Mouse (Mus musculus) CH12.LX (cell line): Measurements from ENCODE around the gene Cldn18. TPM values are rescaled to one million over a fixed set of nuclear protein-coding genes. Genes with fewer than 3 reads are reported as not detected.

Experiments used
- DNase-seq: peaks from one replicate; pipeline ENCODE4 v3.0.0-alpha.2; 2013; ENCODE audit errors: extremely low read depth
- H3K27ac ChIP-seq: 2 replicates; pipeline ENCODE4 v1.5.1; 2012; ENCODE audit warnings: low read depth, mild to moderate bottlenecking, control low read depth, moderate library complexity; ENCODE audit not compliant: insufficient read depth
- H3K27me3 ChIP-seq: replicated peaks from 2 replicates; pipeline ENCODE3; 2012; ENCODE audit warnings: inconsistent platforms
- H3K36me3 ChIP-seq, 2 experiments: replicated peaks in 1 of 2; 2 replicates each; pipeline versions ENCODE3 to v1.6.1; 2012; ENCODE audit warnings: inconsistent platforms in 1 of 2, low read length in 1 of 2, mild to moderate bottlenecking in 1 of 2, mixed read lengths in 1 of 2, moderate library complexity in 1 of 2; ENCODE audit not compliant: control insufficient read depth in 1 of 2, insufficient read depth in 1 of 2
- H3K4me1 ChIP-seq, 2 experiments: 2 replicates each; pipeline ENCODE4 v1.6.1; 2012; ENCODE audit warnings: inconsistent platforms in 1 of 2, moderate library complexity in 1 of 2; ENCODE audit not compliant: insufficient read depth in 2 of 2, control insufficient read depth in 1 of 2
- H3K4me2 ChIP-seq: 2 replicates; pipeline ENCODE4 v1.6.1; 2012; ENCODE audit warnings: low read depth, mild to moderate bottlenecking, control low read depth; ENCODE audit not compliant: poor library complexity, insufficient read depth, severe bottlenecking
- H3K4me3 ChIP-seq, 3 experiments: fragments of 150-350 bp in 1 of 3; sonication (generic) in 1 of 3; replicated peaks in 1 of 3; 2 replicates each; pipeline versions ENCODE3 to v1.5.1; 2011 to 2012; ENCODE audit warnings: low read depth in 2 of 3, low read length in 2 of 3, mild to moderate bottlenecking in 2 of 3, moderate library complexity in 2 of 3, control low read depth in 1 of 3, improper control_type of control experiment in 1 of 3, inconsistent platforms in 1 of 3, mixed read lengths in 1 of 3; ENCODE audit not compliant: poor library complexity in 1 of 3
- H3K79me2 ChIP-seq: replicated peaks from 2 replicates; pipeline ENCODE4 v1.6.1; 2012; ENCODE audit warnings: mild to moderate bottlenecking, moderate library complexity; ENCODE audit not compliant: control insufficient read depth, poor library complexity, insufficient read depth, severe bottlenecking; ENCODE audit errors: extremely low read depth
- H3K9ac ChIP-seq: 2 replicates; pipeline ENCODE4 v1.6.1; 2012; ENCODE audit warnings: low read depth, mild to moderate bottlenecking, control low read depth, moderate library complexity; ENCODE audit not compliant: insufficient read depth
- H3K9me3 ChIP-seq: replicated peaks from 2 replicates; pipeline ENCODE3; 2012; ENCODE audit warnings: low read length, inconsistent platforms, mixed read lengths
- CHD1 ChIP-seq: IDR thresholded peaks from 2 replicates; pipeline ENCODE4 v1.6.1; 2012; ENCODE audit warnings: low read depth, low read length, improper control_type of control experiment, inconsistent platforms
- CTCF ChIP-seq, 2 experiments: IDR thresholded peaks in 1 of 2; conservative IDR thresholded peaks in 1 of 2; 2 replicates each; pipeline ENCODE4 v1.5.1; 2011 to 2012; ENCODE audit warnings: low read depth in 2 of 2, low read length in 2 of 2, improper control_type of control experiment in 1 of 2, inconsistent platforms in 1 of 2, mild to moderate bottlenecking in 1 of 2, moderate library complexity in 1 of 2
- ELF1 ChIP-seq: IDR thresholded peaks from 2 replicates; pipeline ENCODE4 v1.6.1; 2014; ENCODE audit warnings: low read depth, mild to moderate bottlenecking, inconsistent platforms, low read length, improper control_type of control experiment
- HCFC1 ChIP-seq: IDR thresholded peaks from 2 replicates; pipeline ENCODE4 v1.6.1; 2012; ENCODE audit warnings: low read depth, mild to moderate bottlenecking, inconsistent platforms, low read length, improper control_type of control experiment
- IRF4 ChIP-seq: IDR thresholded peaks from 2 replicates; pipeline ENCODE4 v1.6.1; 2014; ENCODE audit warnings: low read depth, mild to moderate bottlenecking, inconsistent platforms, low read length, improper control_type of control experiment
- JUND ChIP-seq: conservative IDR thresholded peaks from 2 replicates; pipeline ENCODE4 v1.6.1; 2011; ENCODE audit warnings: low read depth, low read length, improper control_type of control experiment
- MAX ChIP-seq: IDR thresholded peaks from 2 replicates; pipeline ENCODE4 v1.6.1; 2011; ENCODE audit warnings: low read length, improper control_type of control experiment
- NRF1 ChIP-seq: IDR thresholded peaks from 2 replicates; pipeline ENCODE4 v1.6.1; 2014; ENCODE audit warnings: low read depth, mild to moderate bottlenecking, inconsistent platforms, low read length, improper control_type of control experiment, moderate library complexity
- RAD21 ChIP-seq: IDR thresholded peaks from 2 replicates; pipeline ENCODE4 v1.6.1; 2011; ENCODE audit warnings: low read depth, mild to moderate bottlenecking, low read length, improper control_type of control experiment, moderate library complexity
- RCOR1 ChIP-seq: conservative IDR thresholded peaks from 2 replicates; pipeline ENCODE4 v1.6.1; 2012; ENCODE audit warnings: low read depth, mild to moderate bottlenecking, inconsistent platforms, low read length, improper control_type of control experiment
- TCF12 ChIP-seq: IDR thresholded peaks from 2 replicates; pipeline ENCODE4 v1.6.1; 2014; ENCODE audit warnings: low read depth, mild to moderate bottlenecking, inconsistent platforms, low read length, improper control_type of control experiment
- dilution Hi-C: fragments of 300-500 bp; cut with MboI; formaldehyde crosslinking; loops from 2 replicates; pipeline ENCODE4 v1.14.3; 2020; ENCODE audit warnings: low sequenced_read_pairs; ENCODE audit not compliant: extremely low pct_unique_long_range_greater_than_20kb, extremely low pct_ligation_motif_present
- in situ Hi-C: fragments of 300-500 bp; cut with MboI; formaldehyde crosslinking; loops from 3 replicates; pipeline ENCODE4 v1.14.3; 2019; ENCODE audit warnings: low sequenced_read_pairs, low pct_ligation_motif_present, low pct_unique_long_range_greater_than_20kb, mixed read lengths
- polyA plus RNA-seq: library from polyadenylated mRNA; unstranded; fragments of >175 nt; gene quantifications from 2 replicates; pipeline ENCODE4 v1.2.1, GENCODE M21; 2012; ENCODE audit warnings: low read depth; ENCODE audit not compliant: insufficient read length
- total RNA-seq, 2 experiments: library from RNA; depleted of rRNA; stranded (reverse); fragments of 300-350 nt in 1 of 2; fragments of >200 nt in 1 of 2; gene quantifications; 2 replicates each; pipeline ENCODE4 v1.2.3; 2012 to 2014

Cldn18 gene
- total and polyA plus RNA-seq, 3 experiments = not detected

GRCm38 (mm10) chr9:99744548-99744947 is 27.5 kb upstream of the Cldn18 start:
- H3K27me3 ChIP-seq = no peaks in the 10 kb centered on the region
- no peak overlapping the region for H3K27ac ChIP-seq
- no peak overlapping the region for H3K4me3 ChIP-seq
- H3K9ac ChIP-seq = no peak overlapping the region
- peaks cover 13% of the 10 kb centered on the region for H3K9me3 ChIP-seq
- TF ChIP-seq RAD21 = no peak
- dilution Hi-C loops = no loop called here
- DNase-seq = no peak
- H3K4me1 ChIP-seq = no peaks in the 10 kb centered on the region
- no peaks in the 10 kb centered on the region for H3K36me3 ChIP-seq
- no peaks in the 10 kb centered on the region for H3K79me2 ChIP-seq
- in situ Hi-C loops = no loop called here
- H3K4me2 ChIP-seq = no peak overlapping the region

- peaks cover under 1% of the 10 kb centered on the region for H3K9me3 ChIP-seq
- H3K4me3 ChIP-seq = no peak overlapping the region
- no peak overlapping the region for H3K27ac ChIP-seq
- H3K36me3 ChIP-seq = no peaks in the 10 kb centered on the region
- TF ChIP-seq JUND = no peak
- peak; percentile 25 for TF ChIP-seq RAD21
- peak in 1 of 2 experiments; percentile 50; a peak in 2 of 4 replicates for TF ChIP-seq CTCF (conservative IDR thresholded peaks at IDR 0.05 in 1 of 2, IDR thresholded peaks at IDR 0.05 in 1 of 2; ENCODE audit: low read depth in 2 of 2, low read length in 2 of 2)
- no peak for TF ChIP-seq MAX
- in situ Hi-C loops = no loop called here
- peaks cover 4% of the 10 kb centered on the region for H3K27me3 ChIP-seq
- H3K79me2 ChIP-seq = no peaks in the 10 kb centered on the region
- no peak overlapping the region for H3K4me2 ChIP-seq
- no peak overlapping the region for H3K9ac ChIP-seq
- H3K4me1 ChIP-seq = no peaks in the 10 kb centered on the region
- dilution Hi-C loops = no loop called here
- peak; percentile 16 for DNase-seq
Measured at GRCm38 (mm10) chr9:99729943-99730646, 13.0 kb upstream of the Cldn18 start.

- in situ Hi-C loops = no loop called here
- Histone ChIP-seq H3K79me2 (no peaks in the 10 kb centered on the region), H3K4me1 (no peaks in the 10 kb centered on the region), H3K9me3 (no peaks in the 10 kb centered on the region), H3K36me3 (no peaks in the 10 kb centered on the region), H3K4me2 (no peak overlapping the region), H3K27me3 (peaks cover 4% of the 10 kb centered on the region), H3K4me3 (no peak overlapping the region), H3K27ac (no peak overlapping the region), H3K9ac (no peak overlapping the region)
- DNase-seq = no peak
- dilution Hi-C loops = no loop called here
- TF ChIP-seq RCOR1 (no peak), MAX (no peak), CTCF (conservative IDR thresholded peaks at IDR 0.05 in 1 of 2, IDR thresholded peaks at IDR 0.05 in 1 of 2; ENCODE audit: low read depth in 2 of 2, low read length in 2 of 2) (no peak)
Measured at GRCm38 (mm10) chr9:99727819-99728218, 10.8 kb upstream of the Cldn18 start.

- no peaks in the 10 kb centered on the region for H3K79me2 ChIP-seq
- dilution Hi-C loops (no loop called here), in situ Hi-C loops (no loop called here)
- H3K4me1 ChIP-seq = no peaks in the 10 kb centered on the region
- H3K27ac ChIP-seq = no peak overlapping the region
- no peaks in the 10 kb centered on the region for H3K9me3 ChIP-seq
- DNase-seq = no peak
- no peaks in the 10 kb centered on the region for H3K36me3 ChIP-seq
- no peak overlapping the region for H3K4me3 ChIP-seq
- TF ChIP-seq HCFC1 (no peak), NRF1 (no peak), CHD1 (no peak), RAD21 (no peak), TCF12 (no peak), ELF1 (no peak), IRF4 (no peak)
- H3K27me3 ChIP-seq = peaks cover under 1% of the 10 kb centered on the region
- no peak overlapping the region for H3K4me2 ChIP-seq
- no peak overlapping the region for H3K9ac ChIP-seq
Measured at GRCm38 (mm10) chr9:99725278-99725677, 8.2 kb upstream of the Cldn18 start.
